Mouse (Mus musculus) liver, embryonic 11.5 days (tissue): Measurements from ENCODE around the gene Fabp2. TPM values are rescaled to one million over a fixed set of nuclear protein-coding genes. Genes with fewer than 3 reads are reported as not detected.
"Not testable (repeated sequence)": the region's sequence is repeated elsewhere in the genome, so short reads cannot be mapped to it uniquely, and the experiment has no call there.

Source experiments
- ATAC-seq: fragments of 200-750 bp; cut with Nextera tagmentation; replicated peaks from 2 replicates; pipeline ENCODE4 v1.8.0; 2017; ENCODE audit warnings: moderate number of reproducible peaks, mild to moderate bottlenecking, moderate TSS enrichment, moderate library complexity; ENCODE audit not compliant: low FRiP score
- DNase-seq: peaks from one replicate; pipeline ENCODE4 v3.0.0-alpha.2; 2017; ENCODE audit warnings: low spot score
- H3K27ac ChIP-seq: fragments of 300-500 bp; sonication (generic); 2 replicates; pipeline ENCODE4 v1.5.1; 2014; ENCODE audit warnings: mild to moderate bottlenecking, low read depth, low read length, control low read depth
- H3K27me3 ChIP-seq: fragments of 300-500 bp; sonication (generic); replicated peaks from 2 replicates; pipeline ENCODE4 v1.6.1; 2014; ENCODE audit warnings: low read length, mixed read lengths; ENCODE audit not compliant: control insufficient read depth, insufficient read depth
- H3K36me3 ChIP-seq: fragments of 300-500 bp; sonication (generic); 2 replicates; pipeline ENCODE4 v1.6.1; 2014; ENCODE audit warnings: mild to moderate bottlenecking, low read length, moderate library complexity, mixed read lengths; ENCODE audit not compliant: control insufficient read depth, insufficient read depth
- H3K4me1 ChIP-seq: fragments of 300-500 bp; sonication (generic); replicated peaks from 2 replicates; pipeline ENCODE4 v1.6.1; 2014; ENCODE audit warnings: low read length, mixed read lengths; ENCODE audit not compliant: control insufficient read depth, insufficient read depth
- H3K4me2 ChIP-seq: fragments of 300-500 bp; sonication (generic); 2 replicates; pipeline ENCODE4 v1.6.1; 2014; ENCODE audit warnings: mild to moderate bottlenecking, control low read depth, moderate library complexity
- H3K4me3 ChIP-seq: fragments of 300-500 bp; sonication (generic); 2 replicates; pipeline ENCODE4 v1.5.1; 2014; ENCODE audit warnings: low read depth, low read length, control low read depth
- H3K9ac ChIP-seq: fragments of 300-500 bp; sonication (generic); 2 replicates; pipeline ENCODE4 v1.6.1; 2014; ENCODE audit warnings: low read depth, low read length, control low read depth
- H3K9me3 ChIP-seq: fragments of 300-500 bp; sonication (generic); 2 replicates; pipeline ENCODE4 v1.6.1; 2016; ENCODE audit warnings: low read length, inconsistent platforms, mixed read lengths; ENCODE audit not compliant: control insufficient read depth
- WGBS: fragments of 180-500 bp; shearing (Covaris S2); extraction: QIAGEN DNeasy Blood & Tissue Kit; methylation state at CpG from one replicate; pipeline ENCODE4 v1.1.7; 2014; 5-methylcytosine and 5-hydroxymethylcytosine counted together
- polyA plus RNA-seq: library from polyadenylated mRNA; unstranded; fragments of >200 nt; fragmentation: Nextera tagmentation; extraction: Ambion mirVana; gene quantifications from 2 replicates; pipeline ENCODE4 v1.2.1, GENCODE M21; 2014

Fabp2 gene
- polyA plus RNA-seq, 1 experiment from 2014 or later: 5.4 TPM

- peaks cover 5% of the 10 kb centered on the region for H3K4me1 ChIP-seq
- 0 out of 2 replicates have a peak, but pooled peaks cover 4% of the 10 kb centered on the region for H3K36me3 ChIP-seq
- ATAC-seq (peak; percentile 94), DNase-seq (peak; percentile 98)
- H3K27me3 ChIP-seq: no peaks in the 10 kb centered on the region
- peak within 1 kb of the TSS; percentile 65 for H3K4me3 ChIP-seq
- no peaks in the 10 kb centered on the region for H3K9me3 ChIP-seq
- peak within 1 kb of the TSS; percentile 76 for H3K9ac ChIP-seq
- peak within 1 kb of the TSS; percentile 77 for H3K4me2 ChIP-seq
- WGBS: under 1% methylated on average over 66 of the region's 68 CpGs
- H3K27ac ChIP-seq: peak within 1 kb of the TSS; percentile 82
Measured at GRCm38 (mm10) chr3:122924009-122924914, 29.4 kb downstream of the Fabp2 start, which contains the start of gene 1810037I17Rik. 1810037I17Rik (plus strand) TSS chr3:122924203.

GRCm38 (mm10) chr3:122929723-122930122 lies 34.9 kb downstream of the Fabp2 start:
- ATAC-seq (no peak), DNase-seq (no peak)
- 93% methylated on average over 6 of the region's 6 CpGs for WGBS
- Histone ChIP-seq H3K4me3 (no peak overlapping the region), H3K27ac (no peak overlapping the region), H3K9me3 (no peaks in the 10 kb centered on the region), H3K4me2 (no peak overlapping the region), H3K9ac (no peak overlapping the region), H3K36me3 (0 out of 2 replicates have a peak, but pooled peaks cover 4% of the 10 kb centered on the region), H3K27me3 (no peaks in the 10 kb centered on the region), H3K4me1 (no peaks in the 10 kb centered on the region)

- Histone ChIP-seq H3K9me3 (no peaks in the 10 kb centered on the region), H3K4me3 (no peak overlapping the region), H3K4me1 (no peaks in the 10 kb centered on the region), H3K4me2 (no peak overlapping the region), H3K27me3 (no peaks in the 10 kb centered on the region), H3K9ac (no peak overlapping the region), H3K27ac (no peak overlapping the region), H3K36me3 (no peaks in the 10 kb centered on the region)
- no peak for ATAC-seq
- DNase-seq: no peak
- WGBS: 79% methylated on average over 1 of the region's 1 CpGs
Measured at GRCm38 (mm10) chr3:122932466-122932865, 37.6 kb downstream of the Fabp2 start.

GRCm38 (mm10) chr3:122937176-122937575 lies 42.3 kb downstream of the Fabp2 start:
- not testable (repeated sequence) for H3K36me3 ChIP-seq, ATAC-seq, H3K4me3 ChIP-seq, H3K4me1 ChIP-seq, H3K27me3 ChIP-seq, H3K9ac ChIP-seq, H3K9me3 ChIP-seq, DNase-seq, H3K4me2 ChIP-seq, H3K27ac ChIP-seq
- WGBS: 89% methylated on average over 13 of the region's 13 CpGs

- Histone ChIP-seq H3K36me3 (no peaks in the 10 kb centered on the region), H3K9me3 (no peaks in the 10 kb centered on the region), H3K9ac (no peak overlapping the region), H3K4me2 (no peak overlapping the region), H3K4me3 (no peak overlapping the region), H3K27me3 (no peaks in the 10 kb centered on the region), H3K27ac (no peak overlapping the region), H3K4me1 (no peaks in the 10 kb centered on the region)
- ATAC-seq (no peak), DNase-seq (no peak)
- WGBS: 71% methylated on average over 2 of the region's 2 CpGs
Measured at GRCm38 (mm10) chr3:122939215-122939614, 44.3 kb downstream of the Fabp2 start.

GRCm38 (mm10) chr3:122943387-122943890 lies 48.6 kb downstream of the Fabp2 start:
- Histone ChIP-seq H3K4me3 (no peak overlapping the region), H3K27me3 (no peaks in the 10 kb centered on the region), H3K4me1 (no peaks in the 10 kb centered on the region), H3K9me3 (no peaks in the 10 kb centered on the region), H3K36me3 (no peaks in the 10 kb centered on the region), H3K4me2 (no peak overlapping the region), H3K9ac (no peak overlapping the region), H3K27ac (no peak overlapping the region)
- WGBS: 81% methylated on average over 6 of the region's 6 CpGs
- no peak for ATAC-seq
- DNase-seq: no peak

Other genes starting within 250 kb of the Fabp2 start
- gene Pde5a, start 166.1 kb upstream of the Fabp2 start, polyA plus RNA-seq: 4.5 and 4.9 TPM in 2 replicates
- gene Gm10959, start 24.3 kb downstream of the Fabp2 start, polyA plus RNA-seq: not detected in 2 replicates
- 123 and 134 TPM in 2 replicates for gene 1810037I17Rik, start 29.1 kb downstream of the Fabp2 start, polyA plus RNA-seq
- 4.1 TPM in 2 replicates for gene Usp53, start 89.4 kb downstream of the Fabp2 start, polyA plus RNA-seq
- 0.70 TPM in 1 of 2 replicates, not detected in the other for gene Myoz2, start 139.9 kb downstream of the Fabp2 start, polyA plus RNA-seq